Mouse (Mus musculus) bone marrow, adult 2 months (tissue): ENCODE measurements around the gene Akr1c21. TPM values are rescaled to one million over a fixed set of nuclear protein-coding genes. Genes with fewer than 3 reads are reported as not detected.
A peak's percentile ranks its signal among the peaks of the same experiment; 100 is the strongest.
"Not testable (repeated sequence)": the region's sequence is repeated elsewhere in the genome, so short reads cannot be mapped to it uniquely, and the experiment has no call there.

Experiments used
- H3K27ac ChIP-seq: fragments of 200-500 bp; 2 replicates; pipeline ENCODE4 v1.5.1; 2012; ENCODE audit warnings: low read depth, mild to moderate bottlenecking, control low read depth, inconsistent platforms, low read length; ENCODE audit not compliant: control insufficient read depth, poor library complexity, insufficient read depth
- H3K4me1 ChIP-seq: fragments of 200-500 bp; 2 replicates; pipeline ENCODE4 v1.6.1; 2011; ENCODE audit warnings: low read length; ENCODE audit not compliant: control insufficient read depth, insufficient read depth
- H3K4me3 ChIP-seq: fragments of 200-500 bp; replicated peaks from 2 replicates; pipeline ENCODE3; 2011; ENCODE audit warnings: mild to moderate bottlenecking, low read depth, low read length, control low read depth; ENCODE audit not compliant: control insufficient read depth
- CTCF ChIP-seq: fragments of 200-500 bp; IDR thresholded peaks from 2 replicates; pipeline ENCODE4 v1.5.1; 2011; ENCODE audit warnings: low read length, control low read depth; ENCODE audit not compliant: control insufficient read depth, insufficient read depth
- POLR2A ChIP-seq: fragments of 200-500 bp; IDR thresholded peaks from 2 replicates; pipeline ENCODE4 v1.6.1; 2011; ENCODE audit warnings: low read depth, mild to moderate bottlenecking, control low read depth, low read length, borderline replicate concordance; ENCODE audit not compliant: control insufficient read depth
- WGBS: fragments of 180-500 bp; shearing (Covaris S2); methylation state at CpG from one replicate; pipeline ENCODE4 v1.1.7; 2018; 5-methylcytosine and 5-hydroxymethylcytosine counted together
- polyA plus RNA-seq: library from polyadenylated mRNA; stranded (reverse); fragments of >200 nt; gene quantifications from 2 replicates; pipeline ENCODE4 v1.2.4, GENCODE M21; 2011; ENCODE audit warnings: low replicate concordance; ENCODE audit not compliant: missing spikeins, insufficient read depth, insufficient read length

The Akr1c21 gene
- 6.7 TPM in 1 of 2 replicates, not detected in the other for polyA plus RNA-seq

DNA sequence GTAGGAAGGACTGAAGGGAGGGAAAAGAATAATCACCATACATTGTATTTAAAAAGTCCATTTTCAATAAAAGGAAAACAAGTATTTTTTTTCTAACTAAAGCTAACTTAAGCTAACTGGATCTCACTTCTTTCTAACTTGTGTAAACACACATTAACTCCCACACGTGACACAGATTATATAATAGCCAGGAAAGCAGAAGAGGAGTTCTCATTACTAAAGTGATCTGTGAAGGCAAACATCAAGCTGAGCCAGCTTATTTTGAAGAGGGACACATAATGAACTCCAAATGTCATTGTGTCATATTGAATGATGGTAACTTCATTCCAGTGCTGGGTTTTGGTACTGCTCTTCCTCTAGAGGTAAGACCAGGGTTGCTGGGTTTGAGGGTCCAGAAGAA is at the start of gene Akr1c21:
Gene Akr1c21, plus strand, starts transcription at position 205 of the 400 bp plus-strand sequence.
- Histone ChIP-seq H3K4me1 (no peaks in the 10 kb centered on the region), H3K4me3 (no peak within 1 kb of the TSS), H3K27ac (no peak within 1 kb of the TSS)
- TF ChIP-seq POLR2A (no peak), CTCF (no peak)
- 53% methylated on average over 1 of the region's 1 CpGs for WGBS

DNA sequence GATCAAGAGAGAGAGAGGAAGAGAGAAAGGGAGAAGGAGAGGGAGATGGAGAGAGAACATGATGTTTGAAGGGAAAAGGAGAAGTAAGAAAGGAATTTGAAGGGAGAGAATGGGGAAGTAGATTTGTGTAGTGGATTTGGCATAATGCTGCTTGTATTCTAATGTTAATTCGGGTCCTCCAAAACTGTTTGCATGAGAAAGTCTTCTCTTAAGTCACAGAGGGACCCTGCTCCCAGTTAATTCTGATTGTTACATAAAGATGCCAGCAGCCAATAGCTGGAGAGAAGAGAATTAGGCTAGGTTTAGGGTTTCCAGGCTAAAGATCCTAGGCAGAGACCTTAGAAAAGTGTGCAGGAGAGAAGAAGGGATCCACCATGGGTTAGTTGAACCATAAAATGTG is 14.7 kb upstream of the Akr1c21 start:
- H3K4me1 ChIP-seq: no peaks in the 10 kb centered on the region
- TF ChIP-seq CTCF: no peak
- no peak for TF ChIP-seq POLR2A
- no peak overlapping the region for H3K27ac ChIP-seq
- H3K4me3 ChIP-seq: no peak overlapping the region
- WGBS: 55% methylated on average over 1 of the region's 1 CpGs

DNA sequence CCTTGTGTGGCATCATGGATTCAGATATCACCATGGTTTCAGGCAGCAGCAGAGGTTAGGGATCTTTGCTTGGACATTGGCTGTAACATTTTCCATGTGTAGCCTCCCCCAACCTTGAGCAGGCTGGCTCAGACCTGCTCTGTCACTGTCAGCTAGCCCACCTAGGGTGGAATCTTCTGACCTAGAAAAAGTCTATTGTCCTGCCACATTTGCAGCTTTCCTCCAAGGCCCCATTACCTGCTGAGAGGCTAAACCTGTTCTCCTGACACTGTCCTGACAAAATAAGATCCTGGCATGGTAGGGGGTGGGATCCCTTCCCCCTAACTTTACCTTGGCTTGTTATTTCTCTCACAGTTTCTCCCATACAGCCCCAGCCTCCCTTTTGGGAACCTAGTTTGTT is 13.4 kb upstream of the Akr1c21 start:
- no peak overlapping the region for H3K4me3 ChIP-seq
- TF ChIP-seq POLR2A: no peak
- TF ChIP-seq CTCF: no peak
- no peak overlapping the region for H3K27ac ChIP-seq
- H3K4me1 ChIP-seq: no peaks in the 10 kb centered on the region

DNA sequence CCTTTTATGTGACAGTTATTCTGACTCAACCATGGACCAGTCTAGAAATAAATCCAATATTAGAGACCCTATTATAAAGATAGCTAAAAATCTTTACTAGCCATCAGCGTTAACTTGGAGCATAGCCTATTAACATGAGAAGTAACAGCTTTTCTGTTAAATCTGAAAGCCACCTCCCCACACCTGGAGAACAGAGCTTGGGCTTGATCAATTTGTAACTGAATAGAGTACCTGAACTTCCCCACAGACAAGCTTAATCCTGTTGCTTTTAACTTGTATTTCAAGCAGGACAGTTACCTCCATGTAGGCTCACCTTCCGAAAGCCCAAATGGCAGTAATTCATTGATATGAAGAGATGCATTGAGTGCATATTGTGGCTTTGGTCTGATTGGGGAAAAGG is 7.9 kb upstream of the Akr1c21 start:
- H3K4me3 ChIP-seq: no peak overlapping the region
- no peak for TF ChIP-seq CTCF
- TF ChIP-seq POLR2A: no peak
- 78% methylated on average over 2 of the region's 2 CpGs for WGBS
- H3K4me1 ChIP-seq: no peaks in the 10 kb centered on the region
- H3K27ac ChIP-seq: no peak overlapping the region

DNA sequence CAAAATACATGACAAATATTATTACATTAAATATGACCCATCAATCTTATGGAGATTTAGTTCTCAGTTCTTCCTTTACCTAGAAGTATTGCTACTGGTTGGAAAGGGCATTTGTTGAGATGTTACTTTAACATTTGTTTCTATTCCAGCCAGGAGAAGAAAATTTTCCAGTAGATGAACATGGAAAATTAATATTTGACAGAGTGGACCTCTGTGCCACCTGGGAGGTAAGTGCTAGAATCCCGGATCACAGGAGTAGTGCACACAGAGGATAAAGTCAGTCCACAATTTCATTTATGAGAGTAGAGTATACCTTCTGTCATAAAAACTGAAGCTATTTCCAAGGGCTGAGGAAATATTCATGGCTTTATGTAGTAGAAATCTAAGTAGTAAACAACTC is 3.0 kb downstream of the Akr1c21 start:
- no peak overlapping the region for H3K27ac ChIP-seq
- 71% methylated on average over 1 of the region's 1 CpGs for WGBS
- no peak overlapping the region for H3K4me3 ChIP-seq
- H3K4me1 ChIP-seq: no peaks in the 10 kb centered on the region
- TF ChIP-seq CTCF (no peak), POLR2A (no peak)

DNA sequence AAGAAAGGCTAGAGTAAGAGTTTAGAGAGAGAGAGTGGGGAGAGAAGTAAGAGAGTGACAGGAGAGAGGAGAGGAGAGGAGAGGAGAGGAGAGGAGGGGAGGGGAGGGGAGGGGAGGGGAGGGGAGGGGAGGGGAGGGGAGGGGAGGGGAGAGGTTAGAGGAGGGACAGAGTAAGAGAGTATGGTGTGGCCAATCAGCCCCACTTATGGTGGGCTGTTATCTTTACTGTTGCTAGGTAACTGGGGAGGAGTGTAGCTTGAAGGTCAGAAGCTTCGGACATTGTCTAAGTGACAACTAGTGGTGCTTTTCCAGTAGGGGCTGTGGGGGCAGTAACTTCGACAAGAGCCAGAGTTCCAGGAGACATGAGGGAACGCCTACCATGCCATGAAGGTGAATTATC is 29.6 kb downstream of the Akr1c21 start:
- not testable (repeated sequence) for H3K27ac ChIP-seq, H3K4me3 ChIP-seq, H3K4me1 ChIP-seq
- 74% methylated on average over 3 of the region's 3 CpGs for WGBS

DNA sequence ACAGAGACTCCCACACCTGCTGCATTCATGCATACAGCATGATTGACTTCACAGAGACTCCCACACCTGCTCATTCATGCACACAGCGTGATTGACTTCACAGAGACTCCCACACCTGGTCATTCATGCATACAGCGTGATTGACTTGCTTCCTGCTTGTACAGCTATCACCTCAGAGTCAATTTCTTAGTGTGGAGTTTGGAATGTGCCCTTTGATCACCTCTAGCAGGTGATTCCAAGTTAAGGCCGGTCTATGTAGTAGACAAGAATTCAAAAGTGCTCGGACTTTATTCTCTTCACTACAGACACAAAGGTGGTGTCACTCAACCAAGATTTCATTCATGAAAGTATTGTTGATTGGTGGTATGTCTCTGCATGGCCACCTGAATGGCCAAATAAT is 32.9 kb downstream of the Akr1c21 start:
- Histone ChIP-seq H3K4me1 (no peaks in the 10 kb centered on the region), H3K27ac (no peak overlapping the region), H3K4me3 (no peak overlapping the region)
- 81% methylated on average over 4 of the region's 4 CpGs for WGBS
- no peak for TF ChIP-seq CTCF
- no peak for TF ChIP-seq POLR2A

DNA sequence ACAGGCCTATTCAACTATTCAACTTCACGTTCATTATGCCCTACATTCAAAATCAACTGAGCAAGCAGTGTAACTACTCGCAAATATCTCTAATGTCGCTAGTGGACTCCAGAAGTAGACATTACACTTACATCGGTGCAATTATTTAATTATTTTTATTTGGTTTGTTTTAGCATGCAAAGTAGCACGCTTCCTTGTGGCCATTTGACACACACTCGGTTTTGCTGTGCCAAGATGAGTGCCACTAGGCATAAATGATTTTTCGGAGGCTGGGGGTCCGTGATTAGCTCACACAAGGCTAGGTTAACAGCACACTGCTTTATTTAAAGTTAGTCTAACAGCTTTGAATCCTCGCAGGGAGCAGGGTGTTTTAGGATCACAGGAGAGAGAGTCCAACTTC is 34.7 kb downstream of the Akr1c21 start:
- WGBS: 13% methylated on average over 9 of the region's 9 CpGs
- no peaks in the 10 kb centered on the region for H3K4me1 ChIP-seq
- TF ChIP-seq CTCF (no peak), POLR2A (no peak)
- no peak overlapping the region for H3K27ac ChIP-seq
- peak overlapping the region; percentile 79 for H3K4me3 ChIP-seq

DNA sequence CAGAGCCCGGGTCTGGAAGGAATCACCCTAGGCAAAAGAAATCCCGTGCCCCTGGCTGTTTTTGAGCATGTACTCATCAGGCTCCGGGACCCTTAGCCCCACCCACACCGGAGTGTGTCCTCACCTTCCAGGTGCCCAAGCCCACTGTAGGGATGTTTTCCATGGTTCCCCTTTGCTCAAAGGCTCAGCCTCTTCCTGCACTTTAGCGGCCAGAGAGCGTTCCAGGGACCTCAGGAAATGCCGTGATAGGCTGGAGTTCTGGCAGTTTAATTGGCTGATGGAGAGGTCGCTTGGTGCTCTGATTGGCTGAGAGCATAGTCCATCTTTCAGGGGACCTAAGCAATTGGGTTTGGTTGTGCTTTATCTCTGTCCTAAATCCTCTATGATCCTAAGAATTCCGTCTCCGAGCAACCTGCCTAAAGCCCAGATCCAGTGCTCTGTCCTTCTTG is 35.1 kb downstream of the Akr1c21 start, which contains the start of gene Akr1e1:
Gene Akr1e1, minus strand, starts transcription at position 214 of the 449 bp plus-strand sequence.
- 4% methylated on average over 10 of the region's 10 CpGs for WGBS
- TF ChIP-seq POLR2A: no peak
- TF ChIP-seq CTCF: no peak
- no peaks in the 10 kb centered on the region for H3K4me1 ChIP-seq
- peak within 1 kb of the TSS; percentile 79 for H3K4me3 ChIP-seq
- no peak within 1 kb of the TSS for H3K27ac ChIP-seq
